Mouse (Mus musculus): ENCODE results near the gene Ipcef1.

Ipcef1 gene

GRCm38 (mm10) chr10:6977843-6978242, 74.4 kb downstream of the Ipcef1 start:
- no peak for DNase-seq (ENCODE audit: low read depth, low spot score)

GRCm38 (mm10) chr10:6968334-6968733, 83.9 kb downstream of the Ipcef1 start:
- no peak for DNase-seq (ENCODE audit: low read depth, low spot score)

- DNase-seq (ENCODE audit: low read depth, low spot score) = no peak
These were observed 84.6 kb downstream of the Ipcef1 start for GRCm38 (mm10) chr10:6967588-6968242.

- DNase-seq (ENCODE audit: low read depth, low spot score) = no peak
These were observed 93.5 kb downstream of the Ipcef1 start for GRCm38 (mm10) chr10:6958791-6959190.

GRCm38 (mm10) chr10:6956357-6956756, 95.9 kb downstream of the Ipcef1 start:
- no peak for DNase-seq (ENCODE audit: low read depth, low spot score)

- no peak for DNase-seq (ENCODE audit: low read depth, low spot score)
These were observed 97.7 kb downstream of the Ipcef1 start for GRCm38 (mm10) chr10:6954533-6954932.

DNA sequence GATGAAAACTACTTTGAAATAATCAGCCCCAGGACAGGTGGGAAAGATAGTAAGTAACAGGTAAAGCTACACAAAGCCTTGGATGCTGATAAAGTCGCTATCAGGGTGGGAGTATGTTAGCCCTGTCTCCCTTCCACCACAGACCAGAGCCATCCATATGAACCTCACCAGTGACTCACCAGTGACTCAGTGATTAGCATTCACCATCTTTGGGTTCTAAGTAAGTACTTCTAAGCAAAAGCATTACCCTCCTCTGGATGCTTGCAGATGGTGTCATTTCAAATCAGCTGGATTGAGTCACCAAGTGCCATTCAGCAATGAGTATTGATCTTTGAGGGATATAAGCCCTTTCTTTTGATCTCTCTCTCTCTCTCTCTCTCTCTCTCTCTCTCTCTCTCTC, 99.2 kb downstream of the Ipcef1 start:
- DNase-seq (ENCODE audit: low read depth, low spot score) = no peak

DNA sequence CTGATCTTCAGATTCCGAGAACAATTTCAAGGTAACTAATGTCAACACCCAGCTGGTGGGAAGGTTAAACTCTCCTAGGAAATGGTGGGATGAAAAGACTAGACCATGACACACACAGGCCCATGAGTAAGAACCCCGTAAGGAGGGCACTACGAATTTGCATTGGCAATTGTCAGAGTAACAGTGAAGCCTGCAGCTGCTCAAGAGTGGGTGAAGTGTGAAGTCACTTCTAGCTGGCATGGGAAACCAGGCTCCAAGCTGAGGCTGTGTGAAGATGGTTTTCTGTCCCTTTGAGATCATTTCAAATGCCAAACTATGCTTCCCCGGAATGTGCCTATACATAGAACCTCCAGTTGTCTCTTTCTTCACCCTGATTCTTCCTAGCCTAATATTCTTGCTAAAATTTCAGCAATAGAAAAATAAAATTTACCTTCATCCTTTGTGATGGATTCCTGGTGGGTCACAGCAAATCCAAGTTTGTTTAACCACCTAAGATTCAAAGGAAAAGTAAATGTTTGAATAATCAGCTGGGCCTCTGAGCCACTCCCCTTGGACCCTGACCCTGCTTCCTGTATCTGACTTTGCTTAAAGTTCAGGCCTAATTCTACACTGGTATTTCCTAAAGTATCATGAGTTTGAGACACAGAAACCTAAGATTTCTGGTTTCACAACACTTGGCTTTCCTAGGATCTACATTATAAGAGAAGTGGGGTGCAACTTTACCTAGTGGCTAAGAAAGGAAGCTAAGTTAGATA, 115.4 kb downstream of the Ipcef1 start:
- no peak for DNase-seq (ENCODE audit: low read depth, low spot score)

DNA sequence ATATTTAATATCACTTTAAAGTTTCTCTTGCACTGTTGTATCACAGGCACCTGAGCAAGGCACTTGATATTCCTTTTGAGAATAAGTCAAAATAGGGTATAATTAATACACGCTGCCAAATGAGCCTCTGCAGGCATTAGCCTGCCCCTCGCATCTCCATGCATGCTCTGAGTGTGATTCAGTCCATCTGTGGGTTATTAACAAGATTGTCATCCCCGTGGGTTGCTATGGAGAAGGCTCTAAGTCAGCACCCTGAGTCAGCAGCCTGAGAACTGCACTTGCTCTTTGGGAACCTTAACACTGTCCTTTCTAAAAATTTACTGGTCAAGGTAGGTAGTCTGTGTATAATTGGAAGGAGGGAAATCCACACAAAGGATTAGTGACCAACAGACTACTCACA, 117.5 kb downstream of the Ipcef1 start:
- DNase-seq (ENCODE audit: low read depth, low spot score) = no peak

- no peak for DNase-seq (ENCODE audit: low read depth, low spot score)
These were observed 121.4 kb downstream of the Ipcef1 start for GRCm38 (mm10) chr10:6930889-6931288.

DNA sequence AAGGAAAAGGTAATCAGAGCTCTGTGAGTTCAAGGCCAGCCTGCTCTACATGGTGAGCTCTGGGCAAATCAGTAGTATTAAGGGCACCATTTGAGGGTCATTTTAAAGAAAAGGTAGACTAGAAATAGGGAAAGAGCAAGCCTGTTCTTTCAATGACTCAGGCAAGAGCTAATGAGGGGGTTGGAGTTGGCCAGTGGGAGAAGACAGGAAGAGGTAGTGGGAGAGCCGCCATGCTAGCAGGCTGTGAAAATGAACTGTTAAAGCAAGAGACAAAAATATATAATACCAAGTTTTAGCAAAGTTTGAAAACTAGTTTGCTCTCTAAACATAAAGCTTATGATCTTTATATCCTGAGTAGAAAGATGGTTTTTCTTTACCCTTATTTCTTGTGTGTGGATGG, 121.9 kb downstream of the Ipcef1 start:
- no peak for DNase-seq (ENCODE audit: low read depth, low spot score)

DNA sequence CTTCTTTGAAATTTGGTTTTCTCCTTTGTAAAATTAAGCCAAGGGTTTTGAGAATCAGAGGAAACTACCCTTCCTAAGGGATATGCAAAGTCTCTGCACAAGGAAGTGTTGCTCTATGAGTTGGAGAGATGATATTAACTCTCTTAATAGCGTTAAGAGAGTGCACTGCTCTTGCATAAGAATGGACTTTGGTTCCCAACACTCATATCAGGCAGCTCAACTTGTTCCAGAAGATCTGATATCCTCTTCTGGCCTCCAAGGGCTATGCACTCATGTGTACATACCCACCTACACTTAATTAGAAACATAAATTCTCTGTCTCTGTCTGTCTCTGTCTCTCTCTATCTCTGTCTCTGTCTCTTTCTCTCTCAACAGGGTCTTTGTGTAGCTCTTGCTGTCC, 123.4 kb downstream of the Ipcef1 start:
- no peak for DNase-seq (ENCODE audit: low read depth, low spot score)

DNA sequence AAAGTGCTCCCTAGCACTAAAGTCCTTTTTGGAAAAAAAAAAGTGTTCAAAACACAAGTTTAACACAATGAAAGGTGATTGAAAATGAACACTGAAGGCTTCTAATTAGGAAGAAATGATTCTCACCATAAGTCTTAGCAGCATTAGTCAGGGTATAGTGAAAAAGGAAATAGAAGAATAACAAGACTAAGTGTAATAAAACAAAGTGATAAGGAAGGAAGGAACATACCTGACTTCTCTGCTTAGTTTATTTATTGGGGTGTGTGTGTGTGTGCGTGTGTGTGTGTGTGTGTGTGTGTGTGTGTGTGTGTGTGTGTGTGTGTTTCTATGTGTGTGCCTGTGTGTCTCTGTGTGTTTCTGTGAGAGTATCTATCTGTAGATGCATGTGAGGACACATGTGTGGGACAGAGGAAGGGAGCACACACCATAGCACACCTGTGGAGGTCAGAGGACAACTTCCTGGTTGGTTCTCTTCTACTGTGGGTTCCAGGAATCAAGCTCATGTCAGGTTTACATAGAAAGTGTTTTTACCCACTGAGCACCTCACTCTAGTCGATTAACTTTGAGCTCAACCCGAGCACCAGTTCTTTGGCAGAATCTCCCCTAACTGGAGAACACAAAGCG, 124.6 kb downstream of the Ipcef1 start:
- DNase-seq (ENCODE audit: low read depth, low spot score) = no peak

GRCm38 (mm10) chr10:6926724-6927123, 125.6 kb downstream of the Ipcef1 start:
- DNase-seq (ENCODE audit: low read depth, low spot score) = no peak

- DNase-seq (ENCODE audit: low read depth, low spot score) = no peak
These were observed 135.6 kb downstream of the Ipcef1 start for GRCm38 (mm10) chr10:6916545-6917257.

DNA sequence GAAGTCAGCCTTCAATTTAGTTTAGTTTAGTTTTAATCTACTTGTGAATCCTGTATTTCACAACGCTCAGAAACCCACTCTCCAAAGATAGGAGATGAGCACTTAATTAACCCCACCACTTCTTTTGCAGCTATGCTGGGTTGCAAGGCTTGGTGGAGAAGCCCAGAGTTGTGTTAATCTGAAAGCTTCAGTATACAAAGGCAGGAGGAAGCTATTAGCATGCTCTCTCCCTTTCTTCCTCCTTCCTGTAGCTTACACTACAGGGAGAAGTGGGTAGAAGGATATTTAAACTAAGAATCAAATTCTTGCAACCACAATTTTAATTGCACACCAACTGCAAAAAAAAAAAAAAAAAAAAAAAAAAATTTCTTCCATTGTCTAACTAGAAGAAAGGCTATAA, 136.3 kb downstream of the Ipcef1 start:
- no peak for DNase-seq (ENCODE audit: low read depth, low spot score)

DNA sequence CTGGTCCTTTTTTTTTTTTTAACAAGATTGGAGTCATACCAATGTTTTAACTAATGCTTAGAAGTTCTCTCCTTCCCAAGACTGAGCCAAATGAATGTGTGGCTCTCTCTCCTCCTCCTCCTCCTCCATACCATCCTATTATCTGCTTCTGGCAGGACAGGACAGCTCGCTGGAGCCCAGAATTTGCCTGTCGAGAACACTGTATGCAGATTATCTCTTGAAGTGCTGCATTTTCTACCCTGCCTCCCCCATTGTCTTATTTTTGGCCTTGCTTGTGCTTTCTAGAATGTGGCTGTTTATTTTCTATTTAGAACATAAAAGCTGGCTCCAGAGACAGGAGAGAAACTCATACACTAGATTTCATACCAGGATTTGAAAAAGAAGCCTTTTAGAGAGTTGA, 142.5 kb downstream of the Ipcef1 start:
- no peak for DNase-seq (ENCODE audit: low read depth, low spot score)

- no peak for DNase-seq (ENCODE audit: low read depth, low spot score)
These were observed 150.4 kb downstream of the Ipcef1 start for GRCm38 (mm10) chr10:6901819-6902393.

- no peak for DNase-seq (ENCODE audit: low read depth, low spot score)
These were observed 152.2 kb downstream of the Ipcef1 start for GRCm38 (mm10) chr10:6900126-6900525.

DNA sequence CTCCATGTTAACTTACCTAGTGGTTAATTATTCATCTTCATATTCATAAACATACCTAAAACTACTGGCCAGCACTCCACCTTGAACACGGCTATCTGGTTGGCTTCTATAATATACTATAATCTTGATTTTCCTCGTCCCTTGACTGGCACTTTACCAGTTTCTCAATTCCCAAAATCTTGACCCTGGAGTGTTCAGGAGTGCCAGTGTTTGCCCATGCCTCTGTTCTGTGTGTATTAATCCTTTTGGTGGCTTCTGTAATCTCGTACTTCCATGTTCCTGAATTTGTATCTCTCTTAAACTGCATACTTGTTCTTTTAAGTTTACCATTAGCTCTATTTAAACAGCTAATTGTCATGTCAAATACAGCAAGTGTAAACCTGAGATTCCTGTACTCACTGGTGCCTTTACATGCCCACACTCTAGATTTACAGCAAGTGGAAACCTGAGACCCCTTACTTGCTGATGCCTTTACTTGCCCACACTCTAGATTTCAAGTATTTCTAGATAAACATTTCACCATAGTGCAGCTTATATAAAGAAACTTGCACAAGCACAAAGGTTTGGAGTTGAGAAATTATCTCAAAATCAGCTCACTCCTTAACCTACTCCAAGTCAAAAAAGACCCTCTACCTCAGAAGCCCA, 155.5 kb downstream of the Ipcef1 start:
- no peak for DNase-seq (ENCODE audit: low read depth, low spot score)

GRCm38 (mm10) chr10:6895796-6896195, 156.5 kb downstream of the Ipcef1 start:
- DNase-seq (ENCODE audit: low read depth, low spot score) = no peak
